ENCODE assay signal across 9 mouse cellular contexts in the genomic region with DNA sequence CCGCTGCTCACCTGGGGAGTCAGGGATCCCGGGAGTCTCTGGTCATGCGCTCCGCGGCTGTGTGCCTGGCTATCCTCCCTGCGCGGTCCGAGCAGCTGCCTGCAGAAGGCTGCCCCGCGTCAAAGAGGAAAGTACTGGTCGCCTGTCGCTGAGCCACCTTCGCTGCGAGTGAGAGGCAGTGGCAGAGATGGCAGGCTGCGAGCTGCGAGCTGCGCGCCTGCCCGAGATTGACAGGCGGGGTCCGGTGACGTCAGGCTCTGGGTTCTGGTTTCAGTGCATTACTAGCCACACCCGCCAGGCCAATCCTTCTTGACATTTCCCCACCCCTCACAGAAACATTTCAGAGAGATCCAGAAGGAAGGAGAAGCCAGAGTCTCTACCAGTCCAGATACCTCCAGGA. TPM values are rescaled to one million over a fixed set of nuclear protein-coding genes. Genes with fewer than 3 reads are reported as not detected.
DNase-seq lines count a peak whose midpoint lies in the region; ATAC-seq lines count a peak whose summit lies in the region.
"Had no signal": no experiment of that assay in that cellular context is flagged by ENCODE, and none has a peak within 500 bp of the region (broad histone marks: within the 10 kb centered on the region; RNA-seq: fewer than 3 reads in every experiment).

A gene (minus strand): TSS at position 170 of the 400 bp plus-strand sequence.

- no peaks in the 10 kb centered on the region for H3K36me3 ChIP-seq in kidney, embryonic 15.5 days
- H3K36me3 ChIP-seq in hindbrain, embryonic 10.5 days = no peaks in the 10 kb centered on the region
- no peaks in the 10 kb centered on the region for H3K36me3 ChIP-seq in limb, embryonic 11.5 days (ENCODE audit: control insufficient read depth, insufficient read depth, low read length)

- peaks cover 15% of the 10 kb centered on the region for H3K4me1 ChIP-seq in kidney, embryonic 15.5 days
- peaks cover 24% of the 10 kb centered on the region for H3K4me1 ChIP-seq in hindbrain, embryonic 10.5 days (replicated peaks)
- H3K4me1 ChIP-seq in limb, embryonic 11.5 days (ENCODE audit: control insufficient read depth, insufficient read depth, low read length) = peaks cover 6% of the 10 kb centered on the region

- no peak within 1 kb of the TSS for H3K27ac ChIP-seq in kidney, embryonic 15.5 days
- no peak within 1 kb of the TSS for H3K27ac ChIP-seq in hindbrain, embryonic 10.5 days
- no peak within 1 kb of the TSS for H3K27ac ChIP-seq in limb, embryonic 11.5 days (replicated peaks; ENCODE audit: low read depth, low read length)

- DNase-seq in kidney, adult 9 months = no peak
- peak; percentile 61 to 79 for DNase-seq in cerebellum, postnatal 14 days
- peak; percentile 53 for DNase-seq in hindbrain, embryonic 10.5 days (ENCODE audit: low spot score)
- no peak for DNase-seq in limb, embryonic 11.5 days (ENCODE audit: low spot score)
- peak; percentile 44 for DNase-seq in telencephalon, adult 2 months (ENCODE audit: low read depth, low spot score)
- DNase-seq in gastrocnemius, postnatal 36 days = no peak

- peaks cover 45% of the 10 kb centered on the region for H3K27me3 ChIP-seq in kidney, embryonic 15.5 days
- peaks cover 46% of the 10 kb centered on the region for H3K27me3 ChIP-seq in hindbrain, embryonic 10.5 days (ENCODE audit: insufficient read depth, poor library complexity, severe bottlenecking)
- peaks cover 24% of the 10 kb centered on the region for H3K27me3 ChIP-seq in limb, embryonic 11.5 days (ENCODE audit: control insufficient read depth, insufficient read depth, low read length)

- H3K9me3 ChIP-seq in kidney, embryonic 15.5 days (replicated peaks) = no peaks in the 10 kb centered on the region
- no peaks in the 10 kb centered on the region for H3K9me3 ChIP-seq in hindbrain, embryonic 10.5 days
- no peaks in the 10 kb centered on the region for H3K9me3 ChIP-seq in limb, embryonic 11.5 days (ENCODE audit: control insufficient read depth, low read length)

- intact Hi-C loops in gastrocnemius, postnatal 36 days (cut with DNase I) = no loop called here

- 1% methylated on average over 23 of the region's 23 CpGs for WGBS in kidney, embryonic 15.5 days
- under 1% methylated on average over 23 of the region's 23 CpGs for WGBS in hindbrain, embryonic 10.5 days
- 3% methylated on average over 23 of the region's 23 CpGs for WGBS in limb, embryonic 11.5 days

- peak within 1 kb of the TSS; percentile 48 for H3K4me2 ChIP-seq in kidney, embryonic 15.5 days
- peak within 1 kb of the TSS; percentile 17; the same call in 1 of the 2 replicates for H3K4me2 ChIP-seq in limb, embryonic 11.5 days (ENCODE audit: low read depth, severe bottlenecking)

- ATAC-seq in kidney, embryonic 15.5 days (replicated peaks; ENCODE audit: low FRiP score) = no peak
- no peak for ATAC-seq in limb, embryonic 11.5 days (ENCODE audit: insufficient number of reproducible peaks, low FRiP score, low TSS enrichment, low read depth)
- ATAC-seq in activated CD4-positive, CD25-positive, alpha-beta regulatory T cell, adult 4 months = no peak

- no peak within 1 kb of the TSS for H3K9ac ChIP-seq in kidney, embryonic 15.5 days
- no peak within 1 kb of the TSS for H3K9ac ChIP-seq in limb, embryonic 11.5 days (ENCODE audit: low read length)

- peak within 1 kb of the TSS; percentile 25 for H3K4me3 ChIP-seq in kidney, embryonic 15.5 days (replicated peaks)
- H3K4me3 ChIP-seq in hindbrain, embryonic 10.5 days = peak within 1 kb of the TSS; percentile 58
- H3K4me3 ChIP-seq in limb, embryonic 11.5 days (ENCODE audit: low read depth, low read length) = no peak within 1 kb of the TSS

RNA-seq across cellular contexts. Expression of the gene that starts here (rescaled TPM):
- 0.12 TPM in 1 of 2 replicates, not detected in the other for polyA plus RNA-seq in kidney, embryonic 15.5 days (2015; fragmentation: Nextera tagmentation; extraction: Ambion mirVana)
- polyA plus RNA-seq in hindbrain, embryonic 10.5 days (2016; fragmentation: Nextera tagmentation; extraction: Ambion mirVana) = not detected in 2 replicates
- not detected in 2 replicates for polyA plus RNA-seq in limb, embryonic 11.5 days (2014; fragmentation: Nextera tagmentation; extraction: Ambion mirVana)
- not detected for polyA plus RNA-seq in activated CD4-positive, CD25-positive, alpha-beta regulatory T cell, adult 4 months (2017; shearing (Covaris generic))
- total RNA-seq in gastrocnemius, postnatal 36 days (2021) = not detected
- total RNA-seq: MEL had no signal

Comparison
In these comparisons a context has a peak if more than half of its experiments do, and no peak if none do; other contexts are left out.
1. Peak in DNase-seq and H3K4me3 ChIP-seq in hindbrain, embryonic 10.5 days; RNA of the gene not detected or under 1 TPM.
2. DNase-seq: peak in cerebellum, postnatal 14 days (2 of 2) and telencephalon, adult 2 months (single experiment); none in kidney, adult 9 months (single experiment), limb, embryonic 11.5 days (single experiment) and gastrocnemius, postnatal 36 days (0 of 2).